Mouse (Mus musculus): ENCODE data around the gene Gstt2.

GRCm38 (mm10) chr10:75880351-75880750 is 43.1 kb upstream of the Gstt2 start:
- TF ChIP-seq CTCF (IDR thresholded peaks at IDR 0.05; ENCODE audit: low read depth) (no peak), EP300 (optimal IDR thresholded peaks at IDR 0.05) (no peak)

Measured in stomach, postnatal 0 days (tissue).